Mouse (Mus musculus): ENCODE measurements around the gene Nyap1.

Gene Nyap1

GRCm38 (mm10) chr5:137719088-137719487 lies 22.3 kb downstream of the Nyap1 start:
- in situ Hi-C loops (cut with MboI; ENCODE audit: low pct_unique_long_range_greater_than_20kb in 1 of 2, low sequenced_read_pairs in 2 of 2, unreplicated experiment in 1 of 2): no loop called here

GRCm38 (mm10) chr5:137718020-137718790 lies 23.2 kb downstream of the Nyap1 start:
- in situ Hi-C loops (cut with MboI; ENCODE audit: low pct_unique_long_range_greater_than_20kb in 1 of 2, low sequenced_read_pairs in 2 of 2, unreplicated experiment in 1 of 2): no loop called here

- in situ Hi-C loops (cut with MboI; ENCODE audit: low pct_unique_long_range_greater_than_20kb in 1 of 2, low sequenced_read_pairs in 2 of 2, unreplicated experiment in 1 of 2): no loop called here
Measured at GRCm38 (mm10) chr5:137715685-137716084, 25.7 kb downstream of the Nyap1 start.

- in situ Hi-C loops (cut with MboI; ENCODE audit: low pct_unique_long_range_greater_than_20kb in 1 of 2, low sequenced_read_pairs in 2 of 2, unreplicated experiment in 1 of 2): no loop called here
Measured at GRCm38 (mm10) chr5:137713454-137713853, 28.0 kb downstream of the Nyap1 start.

GRCm38 (mm10) chr5:137706913-137707633 lies 34.3 kb downstream of the Nyap1 start:
- in situ Hi-C loops (cut with MboI; ENCODE audit: low pct_unique_long_range_greater_than_20kb in 1 of 2, low sequenced_read_pairs in 2 of 2, unreplicated experiment in 1 of 2): no loop called here

- in situ Hi-C loops (cut with MboI; ENCODE audit: low pct_unique_long_range_greater_than_20kb in 1 of 2, low sequenced_read_pairs in 2 of 2, unreplicated experiment in 1 of 2): no loop called here
Measured at GRCm38 (mm10) chr5:137705242-137705641, 36.2 kb downstream of the Nyap1 start.

- in situ Hi-C loops (cut with MboI; ENCODE audit: low pct_unique_long_range_greater_than_20kb in 1 of 2, low sequenced_read_pairs in 2 of 2, unreplicated experiment in 1 of 2): no loop called here
Measured at GRCm38 (mm10) chr5:137699850-137700249, 41.6 kb downstream of the Nyap1 start.

- in situ Hi-C loops (cut with MboI; ENCODE audit: low pct_unique_long_range_greater_than_20kb in 1 of 2, low sequenced_read_pairs in 2 of 2, unreplicated experiment in 1 of 2): no loop called here
Measured at GRCm38 (mm10) chr5:137699080-137699479, 42.3 kb downstream of the Nyap1 start.

- in situ Hi-C loops (cut with MboI; ENCODE audit: low pct_unique_long_range_greater_than_20kb in 1 of 2, low sequenced_read_pairs in 2 of 2, unreplicated experiment in 1 of 2): no loop called here
Measured at GRCm38 (mm10) chr5:137695930-137696329, 45.5 kb downstream of the Nyap1 start.

GRCm38 (mm10) chr5:137694796-137695195 lies 46.6 kb downstream of the Nyap1 start:
- in situ Hi-C loops (cut with MboI; ENCODE audit: low pct_unique_long_range_greater_than_20kb in 1 of 2, low sequenced_read_pairs in 2 of 2, unreplicated experiment in 1 of 2): no loop called here

- in situ Hi-C loops (cut with MboI; ENCODE audit: low pct_unique_long_range_greater_than_20kb in 1 of 2, low sequenced_read_pairs in 2 of 2, unreplicated experiment in 1 of 2): no loop called here
Measured at GRCm38 (mm10) chr5:137691881-137692280, 49.5 kb downstream of the Nyap1 start.

GRCm38 (mm10) chr5:137690531-137690930 lies 50.9 kb downstream of the Nyap1 start:
- in situ Hi-C loops (cut with MboI; ENCODE audit: low pct_unique_long_range_greater_than_20kb in 1 of 2, low sequenced_read_pairs in 2 of 2, unreplicated experiment in 1 of 2): no loop called here

GRCm38 (mm10) chr5:137689974-137690373 lies 51.4 kb downstream of the Nyap1 start:
- in situ Hi-C loops (cut with MboI; ENCODE audit: low pct_unique_long_range_greater_than_20kb in 1 of 2, low sequenced_read_pairs in 2 of 2, unreplicated experiment in 1 of 2): no loop called here

GRCm38 (mm10) chr5:137686127-137686790 lies 55.1 kb downstream of the Nyap1 start:
- in situ Hi-C loops (cut with MboI; ENCODE audit: low pct_unique_long_range_greater_than_20kb in 1 of 2, low sequenced_read_pairs in 2 of 2, unreplicated experiment in 1 of 2): no loop called here

GRCm38 (mm10) chr5:137685653-137686052 lies 55.8 kb downstream of the Nyap1 start:
- in situ Hi-C loops (cut with MboI; ENCODE audit: low pct_unique_long_range_greater_than_20kb in 1 of 2, low sequenced_read_pairs in 2 of 2, unreplicated experiment in 1 of 2): no loop called here

GRCm38 (mm10) chr5:137684294-137685123 lies 56.9 kb downstream of the Nyap1 start, which contains the start of gene Agfg2:
Agfg2 (minus strand) TSS chr5:137684726.
- in situ Hi-C loops (cut with MboI; ENCODE audit: low pct_unique_long_range_greater_than_20kb in 1 of 2, low sequenced_read_pairs in 2 of 2, unreplicated experiment in 1 of 2): no loop called here

- in situ Hi-C loops (cut with MboI; ENCODE audit: low pct_unique_long_range_greater_than_20kb in 1 of 2, low sequenced_read_pairs in 2 of 2, unreplicated experiment in 1 of 2): no loop called here
Measured at GRCm38 (mm10) chr5:137683388-137684293, 57.8 kb downstream of the Nyap1 start.

GRCm38 (mm10) chr5:137682526-137682925 lies 58.9 kb downstream of the Nyap1 start:
- in situ Hi-C loops (cut with MboI; ENCODE audit: low pct_unique_long_range_greater_than_20kb in 1 of 2, low sequenced_read_pairs in 2 of 2, unreplicated experiment in 1 of 2): no loop called here

Measured in mouse embryonic stem cell (cell line).